Mouse (Mus musculus) embryonic facial prominence, embryonic 12.5 days (tissue): ENCODE data around the gene Myl4. TPM values are rescaled to one million over a fixed set of nuclear protein-coding genes. Genes with fewer than 3 reads are reported as not detected.
A peak's percentile ranks its signal among the peaks of the same experiment; 100 is the strongest.

ENCODE experiments used
- ATAC-seq: fragments of 200-750 bp; cut with Nextera tagmentation; 2 replicates; pipeline ENCODE4 v1.8.0; 2017; ENCODE audit not compliant: insufficient number of reproducible peaks, insufficient read depth, low FRiP score, low TSS enrichment
- H3K27ac ChIP-seq: fragments of 300-500 bp; sonication (generic); 2 replicates; pipeline ENCODE4 v1.5.1; 2016; ENCODE audit warnings: mild to moderate bottlenecking
- H3K27me3 ChIP-seq: fragments of 300-500 bp; sonication (generic); 2 replicates; pipeline ENCODE4 v1.6.1; 2016; ENCODE audit warnings: mild to moderate bottlenecking, moderate library complexity
- H3K36me3 ChIP-seq: fragments of 300-500 bp; sonication (generic); 2 replicates; pipeline ENCODE4 v1.6.1; 2016; ENCODE audit warnings: mild to moderate bottlenecking
- H3K4me1 ChIP-seq: fragments of 300-500 bp; sonication (generic); 2 replicates; pipeline ENCODE4 v1.6.1; 2016
- H3K4me2 ChIP-seq: fragments of 300-500 bp; sonication (generic); replicated peaks from 2 replicates; pipeline ENCODE4 v1.6.1; 2016; ENCODE audit warnings: mild to moderate bottlenecking, moderate library complexity
- H3K4me3 ChIP-seq: fragments of 300-500 bp; sonication (generic); 2 replicates; pipeline ENCODE4 v1.5.1; 2016; ENCODE audit warnings: mild to moderate bottlenecking
- H3K9ac ChIP-seq: fragments of 300-500 bp; sonication (generic); 2 replicates; pipeline ENCODE4 v1.6.1; 2016; ENCODE audit warnings: mild to moderate bottlenecking, moderate library complexity
- H3K9me3 ChIP-seq: fragments of 300-500 bp; sonication (generic); 2 replicates; pipeline ENCODE4 v1.6.1; 2016; ENCODE audit warnings: mild to moderate bottlenecking, moderate library complexity
- WGBS: fragments of 180-500 bp; shearing (Covaris S2); methylation state at CpG from one replicate; pipeline ENCODE4 v1.1.7; 2016; 5-methylcytosine and 5-hydroxymethylcytosine counted together
- polyA plus RNA-seq: library from polyadenylated mRNA; unstranded; fragments of >200 nt; fragmentation: Nextera tagmentation; extraction: Ambion mirVana; gene quantifications from 2 replicates; pipeline ENCODE4 v1.2.1, GENCODE M21; 2016

Myl4 gene
- polyA plus RNA-seq, 1 experiment from 2014 or later = 35.4 TPM

GRCm38 (mm10) chr11:104572091-104572490 is 21.6 kb downstream of the Myl4 start:
- H3K4me3 ChIP-seq = no peak overlapping the region
- H3K4me2 ChIP-seq = no peak overlapping the region
- WGBS = 45% methylated on average over 7 of the region's 7 CpGs
- no peak for ATAC-seq
- H3K27me3 ChIP-seq = peaks cover 4% of the 10 kb centered on the region; the same call in 1 of the 2 replicates
- no peaks in the 10 kb centered on the region for H3K9me3 ChIP-seq
- no peak overlapping the region for H3K9ac ChIP-seq
- H3K4me1 ChIP-seq = no peaks in the 10 kb centered on the region
- H3K36me3 ChIP-seq = no peaks in the 10 kb centered on the region
- H3K27ac ChIP-seq = no peak overlapping the region

DNA sequence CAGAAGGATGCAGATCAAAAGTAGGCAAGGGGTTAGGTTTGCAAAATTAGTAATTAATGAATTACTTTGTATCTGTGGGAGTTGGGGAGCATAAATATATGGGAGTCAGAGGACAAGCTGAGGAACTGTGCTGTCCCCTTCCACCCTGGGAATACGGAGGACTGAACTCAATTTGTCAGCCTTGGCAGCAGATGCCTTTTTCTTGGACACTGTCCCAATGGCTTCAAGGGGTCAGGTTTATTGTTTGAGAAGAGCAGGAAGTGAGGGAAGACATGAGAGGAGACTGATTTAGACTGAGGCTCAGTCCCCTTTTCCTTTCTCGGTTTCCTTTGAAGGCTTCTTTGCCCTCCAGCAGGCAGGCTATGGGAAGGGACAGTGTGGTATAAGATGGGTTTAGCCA is 22.1 kb downstream of the Myl4 start:
- ATAC-seq = no peak
- Histone ChIP-seq H3K36me3 (no peaks in the 10 kb centered on the region), H3K4me3 (no peak overlapping the region), H3K9ac (no peak overlapping the region), H3K4me1 (no peaks in the 10 kb centered on the region), H3K27me3 (peaks cover 4% of the 10 kb centered on the region; the same call in 1 of the 2 replicates), H3K4me2 (no peak overlapping the region), H3K27ac (no peak overlapping the region), H3K9me3 (no peaks in the 10 kb centered on the region)
- 65% methylated on average over 2 of the region's 2 CpGs for WGBS

DNA sequence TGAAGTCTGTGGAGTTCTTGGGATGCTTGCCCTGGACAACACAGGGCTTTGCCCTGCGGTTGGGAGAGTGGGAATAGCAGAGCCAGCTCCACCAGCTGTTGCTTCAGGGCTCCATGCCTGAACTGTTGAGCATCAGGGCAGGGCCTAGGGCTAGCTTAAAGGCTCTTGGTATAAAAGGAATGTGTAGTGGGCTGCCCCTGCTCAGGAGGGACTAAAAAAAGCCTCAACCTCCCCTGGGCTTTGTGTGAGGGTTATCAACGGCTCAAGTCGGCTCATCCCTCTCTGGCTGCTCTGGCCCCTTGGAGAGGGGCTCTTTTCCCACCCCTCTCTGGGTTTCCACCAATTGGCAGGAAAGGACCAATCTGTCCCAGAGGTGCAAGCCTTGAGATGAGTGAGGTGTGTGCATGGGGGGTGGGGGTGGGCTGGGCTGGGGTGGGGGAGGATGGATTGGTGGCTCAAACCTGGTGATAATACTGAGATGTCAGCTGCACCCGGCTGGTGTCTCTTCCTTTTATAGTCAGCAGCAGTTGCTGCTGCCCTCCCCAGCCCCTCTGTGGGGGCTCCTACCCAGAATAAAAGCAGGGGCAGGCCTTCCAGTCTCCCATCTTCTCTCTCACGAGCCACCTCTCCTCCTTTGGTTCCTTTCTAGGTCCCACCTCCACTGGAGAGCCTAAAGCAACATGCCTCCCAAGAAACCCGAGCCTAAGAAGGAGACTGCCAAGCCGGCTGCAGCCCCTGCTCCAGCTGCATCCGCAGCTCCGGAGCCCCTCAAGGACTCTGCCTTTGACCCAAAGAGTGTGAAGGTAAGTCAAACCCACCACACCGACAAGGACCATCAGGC is 26.5 kb downstream of the Myl4 start:
- H3K27ac ChIP-seq = no peak overlapping the region
- no peak overlapping the region for H3K9ac ChIP-seq
- H3K4me2 ChIP-seq = no peak overlapping the region
- 38% methylated on average over 10 of the region's 10 CpGs for WGBS
- H3K9me3 ChIP-seq = no peaks in the 10 kb centered on the region
- peaks cover 8% of the 10 kb centered on the region; the same call in 1 of the 2 replicates for H3K4me1 ChIP-seq
- H3K36me3 ChIP-seq = no peaks in the 10 kb centered on the region
- peaks cover 3% of the 10 kb centered on the region for H3K27me3 ChIP-seq
- H3K4me3 ChIP-seq = no peak overlapping the region
- ATAC-seq = no peak

GRCm38 (mm10) chr11:104578074-104578473 is 27.6 kb downstream of the Myl4 start:
- no peak overlapping the region for H3K27ac ChIP-seq
- H3K27me3 ChIP-seq = peaks cover 3% of the 10 kb centered on the region; the same call in 1 of the 2 replicates
- no peaks in the 10 kb centered on the region for H3K9me3 ChIP-seq
- no peaks in the 10 kb centered on the region for H3K36me3 ChIP-seq
- ATAC-seq = no peak
- peaks cover 12% of the 10 kb centered on the region; the same call in 1 of the 2 replicates for H3K4me1 ChIP-seq
- H3K4me2 ChIP-seq = no peak overlapping the region
- WGBS = 26% methylated on average over 5 of the region's 5 CpGs
- H3K4me3 ChIP-seq = no peak overlapping the region
- no peak overlapping the region for H3K9ac ChIP-seq

DNA sequence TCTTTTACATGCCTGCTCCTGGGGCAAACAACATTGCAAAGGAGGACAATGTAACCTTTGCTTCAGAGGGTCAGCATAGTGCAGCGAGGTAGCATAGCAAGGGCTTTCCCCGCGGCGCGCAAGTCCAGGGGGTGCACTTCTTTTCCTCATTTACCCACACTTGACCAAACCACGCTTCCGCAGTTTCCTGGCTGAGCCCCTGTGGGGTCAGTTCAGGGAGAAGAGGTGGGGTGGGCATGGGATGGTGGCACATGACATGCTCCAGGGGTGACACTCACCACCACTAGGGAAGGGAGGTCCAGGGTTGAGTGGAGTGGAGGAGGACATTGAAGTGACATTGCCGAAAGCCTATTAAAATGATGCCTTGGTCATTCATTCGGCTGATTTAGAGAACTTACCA is 28.6 kb downstream of the Myl4 start:
- no peaks in the 10 kb centered on the region for H3K9me3 ChIP-seq
- H3K4me3 ChIP-seq = no peak overlapping the region
- peaks cover 3% of the 10 kb centered on the region; the same call in 1 of the 2 replicates for H3K27me3 ChIP-seq
- ATAC-seq = 0 out of 2 replicates have a peak, but pooled peaks have one; percentile 13
- H3K27ac ChIP-seq = no peak overlapping the region
- peaks cover 12% of the 10 kb centered on the region; the same call in 1 of the 2 replicates for H3K4me1 ChIP-seq
- H3K4me2 ChIP-seq = no peak overlapping the region
- 93% methylated on average over 9 of the region's 9 CpGs for WGBS
- H3K36me3 ChIP-seq = no peaks in the 10 kb centered on the region
- no peak overlapping the region for H3K9ac ChIP-seq

DNA sequence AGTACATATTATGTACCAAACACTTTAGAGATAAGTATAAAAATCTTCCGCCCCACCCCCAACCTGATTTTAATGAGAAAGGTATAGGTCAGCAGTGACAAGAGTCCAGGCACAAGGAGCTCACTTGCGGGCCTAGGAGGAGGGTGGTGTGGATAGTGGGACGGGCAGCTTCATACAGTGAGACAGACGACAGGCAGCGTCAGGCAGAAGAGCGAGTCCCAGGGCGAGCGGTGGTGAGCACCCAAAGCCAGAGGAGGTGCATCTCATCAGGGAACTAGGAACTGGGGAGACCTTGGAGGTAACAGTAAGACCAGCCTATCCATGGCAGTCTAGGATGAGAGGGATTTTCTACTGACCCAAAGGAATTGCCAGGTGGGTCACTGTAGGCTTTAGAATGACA is 29.1 kb downstream of the Myl4 start:
- H3K9ac ChIP-seq = no peak overlapping the region
- no peak overlapping the region for H3K27ac ChIP-seq
- no peak overlapping the region for H3K4me3 ChIP-seq
- no peak for ATAC-seq
- no peak overlapping the region for H3K4me2 ChIP-seq
- peaks cover 12% of the 10 kb centered on the region; the same call in 1 of the 2 replicates for H3K4me1 ChIP-seq
- H3K36me3 ChIP-seq = no peaks in the 10 kb centered on the region
- WGBS = 93% methylated on average over 8 of the region's 8 CpGs
- H3K27me3 ChIP-seq = peaks cover 3% of the 10 kb centered on the region; the same call in 1 of the 2 replicates
- H3K9me3 ChIP-seq = no peaks in the 10 kb centered on the region

- H3K9me3 ChIP-seq = no peaks in the 10 kb centered on the region
- no peak overlapping the region for H3K4me3 ChIP-seq
- H3K4me2 ChIP-seq = no peak overlapping the region
- peaks cover 3% of the 10 kb centered on the region; the same call in 1 of the 2 replicates for H3K27me3 ChIP-seq
- no peak overlapping the region for H3K27ac ChIP-seq
- WGBS = 76% methylated on average over 6 of the region's 6 CpGs
- no peak overlapping the region for H3K9ac ChIP-seq
- no peaks in the 10 kb centered on the region for H3K36me3 ChIP-seq
- H3K4me1 ChIP-seq = peaks cover 12% of the 10 kb centered on the region; the same call in 1 of the 2 replicates
- no peak for ATAC-seq
Observed at GRCm38 (mm10) chr11:104580091-104580490, 29.6 kb downstream of the Myl4 start.

GRCm38 (mm10) chr11:104580606-104581005 is 30.1 kb downstream of the Myl4 start:
- Histone ChIP-seq H3K4me1 (peaks cover 12% of the 10 kb centered on the region; the same call in 1 of the 2 replicates), H3K9ac (no peak overlapping the region), H3K9me3 (no peaks in the 10 kb centered on the region), H3K27me3 (peaks cover 3% of the 10 kb centered on the region; the same call in 1 of the 2 replicates), H3K36me3 (no peaks in the 10 kb centered on the region), H3K27ac (no peak overlapping the region), H3K4me3 (no peak overlapping the region), H3K4me2 (no peak overlapping the region)
- no peak for ATAC-seq
- WGBS = 86% methylated on average over 5 of the region's 5 CpGs

DNA sequence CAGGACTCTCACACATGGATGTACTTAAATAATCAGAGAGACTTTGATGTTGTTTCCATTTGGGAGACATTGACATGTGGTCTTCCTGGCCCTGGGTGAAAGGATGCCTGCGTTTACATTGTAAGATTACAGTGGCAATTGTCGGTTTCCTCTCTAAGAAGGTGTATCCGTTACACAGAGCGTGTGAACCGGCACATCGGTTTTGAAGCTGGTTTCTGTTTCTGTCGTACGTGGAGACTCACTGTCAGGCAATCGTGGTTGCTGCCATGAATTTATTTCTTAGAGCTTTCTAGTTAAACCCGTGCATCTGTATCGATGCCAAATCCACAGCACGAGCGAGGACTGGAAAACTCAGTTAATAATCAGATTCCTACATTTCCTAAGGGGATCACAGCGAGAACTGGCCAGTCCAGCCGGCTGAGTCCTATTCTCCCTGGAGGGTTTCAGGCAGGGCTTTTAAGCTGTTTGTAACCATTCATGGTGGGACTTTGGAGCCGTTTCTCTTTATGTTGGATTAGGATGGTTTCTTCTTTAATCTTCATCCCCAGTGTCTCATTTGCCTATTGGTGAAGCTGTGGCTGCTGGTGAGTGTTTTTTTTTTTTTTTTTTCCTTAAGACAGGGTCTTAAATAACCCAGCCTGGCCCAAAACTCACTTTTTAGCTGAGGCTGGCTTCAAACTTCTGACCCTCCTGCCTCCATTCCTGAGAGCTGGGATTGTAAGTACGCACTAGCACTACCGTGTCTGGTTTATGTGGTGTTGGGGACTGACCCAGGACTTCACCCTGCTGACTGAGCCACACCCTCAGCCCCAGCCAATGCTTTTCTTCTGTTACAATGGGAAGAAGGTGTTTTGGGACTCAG is 31.2 kb downstream of the Myl4 start:
- no peak for ATAC-seq
- no peak overlapping the region for H3K4me3 ChIP-seq

DNA sequence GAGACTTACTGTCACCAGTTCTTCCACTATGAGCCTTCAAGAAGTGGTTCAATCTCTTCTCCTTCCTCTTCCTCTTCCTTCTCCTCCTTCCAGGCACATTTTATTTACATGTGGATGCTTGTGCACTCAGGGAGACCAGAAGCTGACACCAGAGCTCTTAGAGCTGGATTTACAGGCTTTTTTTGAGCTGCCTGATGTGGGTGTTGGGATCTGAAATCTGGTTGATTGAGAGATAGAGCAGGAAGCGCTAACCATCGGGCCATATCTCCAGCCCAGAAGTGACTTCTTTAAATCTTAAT is 31.8 kb downstream of the Myl4 start:
- Histone ChIP-seq H3K27ac (no peak overlapping the region), H3K36me3 (no peaks in the 10 kb centered on the region), H3K9me3 (no peaks in the 10 kb centered on the region), H3K4me1 (peaks cover 12% of the 10 kb centered on the region; the same call in 1 of the 2 replicates), H3K4me3 (no peak overlapping the region), H3K9ac (no peak overlapping the region), H3K27me3 (peaks cover 3% of the 10 kb centered on the region; the same call in 1 of the 2 replicates), H3K4me2 (no peak overlapping the region)
- ATAC-seq = no peak
- 86% methylated on average over 2 of the region's 2 CpGs for WGBS

More for the DNA sequence above, 31.2 kb downstream of the Myl4 start:
- Histone ChIP-seq H3K4me1 (peaks cover 12% of the 10 kb centered on the region; the same call in 1 of the 2 replicates), H3K27ac (no peak overlapping the region), H3K36me3 (no peaks in the 10 kb centered on the region), H3K27me3 (peaks cover 3% of the 10 kb centered on the region; the same call in 1 of the 2 replicates), H3K9ac (no peak overlapping the region), H3K4me2 (peak overlapping the region; percentile 27), H3K9me3 (no peaks in the 10 kb centered on the region)
- WGBS = 32% methylated on average over 18 of the region's 18 CpGs

GRCm38 (mm10) chr11:104582630-104583364 is 32.3 kb downstream of the Myl4 start:
- Histone ChIP-seq H3K36me3 (no peaks in the 10 kb centered on the region), H3K9me3 (no peaks in the 10 kb centered on the region), H3K4me3 (no peak overlapping the region), H3K4me2 (no peak overlapping the region), H3K27ac (no peak overlapping the region), H3K27me3 (peaks cover 3% of the 10 kb centered on the region; the same call in 1 of the 2 replicates), H3K9ac (no peak overlapping the region), H3K4me1 (peaks cover 12% of the 10 kb centered on the region; the same call in 1 of the 2 replicates)
- WGBS = 62% methylated on average over 13 of the region's 13 CpGs
- ATAC-seq = no peak
